Mouse (Mus musculus) kidney, postnatal 10 days (tissue): ENCODE measurements around the gene Mrps7.

Source experiments
- DNase-seq: peaks from one replicate; pipeline ENCODE4 v3.0.0; 2021; ENCODE audit warnings: mixed read lengths

Gene Mrps7

GRCm38 (mm10) chr11:115653194-115653593 lies 49.5 kb downstream of the Mrps7 start:
- DNase-seq, result no peak

GRCm38 (mm10) chr11:115654128-115654527 lies 50.4 kb downstream of the Mrps7 start:
- no peak for DNase-seq
